Mouse (Mus musculus) midbrain, embryonic 15.5 days (tissue): Measurements from ENCODE around the gene Ahnak. TPM values are rescaled to one million over a fixed set of nuclear protein-coding genes. Genes with fewer than 3 reads are reported as not detected.

Experiments
- ATAC-seq: fragments of 200-750 bp; cut with Nextera tagmentation; replicated peaks from 2 replicates; pipeline ENCODE4 v1.8.0; 2017; ENCODE audit warnings: moderate TSS enrichment
- H3K27ac ChIP-seq: fragments of 300-500 bp; sonication (generic); 2 replicates; pipeline ENCODE4 v1.5.1; 2015; ENCODE audit warnings: mild to moderate bottlenecking, inconsistent platforms
- H3K27me3 ChIP-seq: fragments of 300-500 bp; sonication (generic); replicated peaks from 2 replicates; pipeline ENCODE4 v1.6.1; 2015; ENCODE audit warnings: inconsistent platforms
- H3K36me3 ChIP-seq: fragments of 300-500 bp; sonication (generic); replicated peaks from 2 replicates; pipeline ENCODE4 v1.6.1; 2015; ENCODE audit warnings: inconsistent platforms
- H3K4me1 ChIP-seq: fragments of 300-500 bp; sonication (generic); 2 replicates; pipeline ENCODE4 v1.6.1; 2015; ENCODE audit warnings: inconsistent platforms
- H3K4me2 ChIP-seq: fragments of 300-500 bp; sonication (generic); 2 replicates; pipeline ENCODE4 v1.6.1; 2015; ENCODE audit warnings: inconsistent platforms, mild to moderate bottlenecking, moderate library complexity
- H3K4me3 ChIP-seq: fragments of 300-500 bp; sonication (generic); 2 replicates; pipeline ENCODE4 v1.5.1; 2015; ENCODE audit warnings: mild to moderate bottlenecking, inconsistent platforms
- H3K9ac ChIP-seq: fragments of 300-500 bp; sonication (generic); 2 replicates; pipeline ENCODE4 v1.6.1; 2015; ENCODE audit warnings: mild to moderate bottlenecking, inconsistent platforms
- H3K9me3 ChIP-seq: fragments of 300-500 bp; sonication (generic); 2 replicates; pipeline ENCODE4 v1.6.1; 2016; ENCODE audit warnings: inconsistent platforms
- WGBS: fragments of 180-500 bp; shearing (Covaris S2); methylation state at CpG from one replicate; pipeline ENCODE4 v1.1.7; 2015; ENCODE audit warnings: mixed read lengths; 5-methylcytosine and 5-hydroxymethylcytosine counted together
- polyA plus RNA-seq: library from polyadenylated mRNA; unstranded; fragments of >200 nt; fragmentation: Nextera tagmentation; extraction: Ambion mirVana; gene quantifications from 2 replicates; pipeline ENCODE4 v1.2.1, GENCODE M21; 2015

Gene Ahnak
- polyA plus RNA-seq, 1 experiment from 2014 or later, result 4.9 TPM

- Histone ChIP-seq H3K9me3 (no peaks in the 10 kb centered on the region), H3K27ac (no peak overlapping the region), H3K27me3 (no peaks in the 10 kb centered on the region), H3K4me3 (no peak overlapping the region), H3K4me2 (no peak overlapping the region), H3K9ac (no peak overlapping the region), H3K4me1 (no peaks in the 10 kb centered on the region), H3K36me3 (no peaks in the 10 kb centered on the region)
- WGBS, result 74% methylated on average over 6 of the region's 6 CpGs
- ATAC-seq, result no peak
Observed at GRCm38 (mm10) chr19:9052803-9053431, 63.8 kb downstream of the Ahnak start.

- no peak overlapping the region for H3K4me3 ChIP-seq
- no peak overlapping the region for H3K9ac ChIP-seq
- H3K4me1 ChIP-seq, result no peaks in the 10 kb centered on the region
- no peak overlapping the region for H3K27ac ChIP-seq
- H3K36me3 ChIP-seq, result no peaks in the 10 kb centered on the region
- H3K9me3 ChIP-seq, result no peaks in the 10 kb centered on the region
- WGBS, result 29% methylated on average over 2 of the region's 2 CpGs
- H3K4me2 ChIP-seq, result no peak overlapping the region
- no peaks in the 10 kb centered on the region for H3K27me3 ChIP-seq
- no peak for ATAC-seq
Observed at GRCm38 (mm10) chr19:9055153-9055552, 66.1 kb downstream of the Ahnak start.

GRCm38 (mm10) chr19:9055703-9056355 lies 66.7 kb downstream of the Ahnak start:
- Histone ChIP-seq H3K4me1 (no peaks in the 10 kb centered on the region), H3K9me3 (no peaks in the 10 kb centered on the region), H3K27me3 (no peaks in the 10 kb centered on the region), H3K36me3 (no peaks in the 10 kb centered on the region), H3K27ac (no peak overlapping the region), H3K4me3 (no peak overlapping the region), H3K9ac (no peak overlapping the region), H3K4me2 (no peak overlapping the region)
- ATAC-seq, result no peak
- WGBS, result 87% methylated on average over 4 of the region's 4 CpGs

- no peaks in the 10 kb centered on the region for H3K27me3 ChIP-seq
- no peak overlapping the region for H3K9ac ChIP-seq
- no peak overlapping the region for H3K4me3 ChIP-seq
- no peaks in the 10 kb centered on the region for H3K4me1 ChIP-seq
- ATAC-seq, result no peak
- H3K27ac ChIP-seq, result no peak overlapping the region
- H3K9me3 ChIP-seq, result no peaks in the 10 kb centered on the region
- H3K36me3 ChIP-seq, result no peaks in the 10 kb centered on the region
- no peak overlapping the region for H3K4me2 ChIP-seq
Observed at GRCm38 (mm10) chr19:9057679-9058078, 68.6 kb downstream of the Ahnak start.

GRCm38 (mm10) chr19:9058331-9058884 lies 69.3 kb downstream of the Ahnak start:
- no peak for ATAC-seq
- H3K4me3 ChIP-seq, result no peak overlapping the region
- H3K9me3 ChIP-seq, result no peaks in the 10 kb centered on the region
- no peaks in the 10 kb centered on the region for H3K27me3 ChIP-seq
- no peaks in the 10 kb centered on the region for H3K36me3 ChIP-seq
- WGBS, result 74% methylated on average over 1 of the region's 1 CpGs
- H3K9ac ChIP-seq, result no peak overlapping the region
- no peak overlapping the region for H3K4me2 ChIP-seq
- H3K27ac ChIP-seq, result no peak overlapping the region
- no peaks in the 10 kb centered on the region for H3K4me1 ChIP-seq

GRCm38 (mm10) chr19:9058944-9059343 lies 69.9 kb downstream of the Ahnak start:
- Histone ChIP-seq H3K4me2 (no peak overlapping the region), H3K4me3 (no peak overlapping the region), H3K9ac (no peak overlapping the region), H3K36me3 (no peaks in the 10 kb centered on the region), H3K27ac (no peak overlapping the region), H3K27me3 (no peaks in the 10 kb centered on the region), H3K4me1 (no peaks in the 10 kb centered on the region), H3K9me3 (no peaks in the 10 kb centered on the region)
- ATAC-seq, result no peak
- WGBS, result 82% methylated on average over 4 of the region's 4 CpGs

- Histone ChIP-seq H3K9ac (no peak overlapping the region), H3K4me1 (no peaks in the 10 kb centered on the region), H3K4me2 (no peak overlapping the region), H3K4me3 (no peak overlapping the region), H3K27me3 (no peaks in the 10 kb centered on the region), H3K36me3 (no peaks in the 10 kb centered on the region), H3K27ac (no peak overlapping the region), H3K9me3 (no peaks in the 10 kb centered on the region)
- 83% methylated on average over 7 of the region's 7 CpGs for WGBS
- ATAC-seq, result no peak
Observed at GRCm38 (mm10) chr19:9059391-9059790, 70.3 kb downstream of the Ahnak start.

GRCm38 (mm10) chr19:9060103-9060502 lies 71.0 kb downstream of the Ahnak start:
- no peaks in the 10 kb centered on the region for H3K9me3 ChIP-seq
- WGBS, result 68% methylated on average over 4 of the region's 4 CpGs
- no peaks in the 10 kb centered on the region for H3K27me3 ChIP-seq

GRCm38 (mm10) chr19:9061221-9061893 lies 72.3 kb downstream of the Ahnak start:
- H3K4me1 ChIP-seq, result peaks cover 10% of the 10 kb centered on the region
- no peaks in the 10 kb centered on the region for H3K27me3 ChIP-seq
- H3K27ac ChIP-seq, result no peak overlapping the region
- H3K9me3 ChIP-seq, result no peaks in the 10 kb centered on the region
- ATAC-seq, result no peak
- H3K9ac ChIP-seq, result no peak overlapping the region
- WGBS, result 88% methylated on average over 8 of the region's 8 CpGs
- H3K4me3 ChIP-seq, result no peak overlapping the region
- no peaks in the 10 kb centered on the region for H3K36me3 ChIP-seq
- H3K4me2 ChIP-seq, result no peak overlapping the region

More at GRCm38 (mm10) chr19:9060103-9060502, 71.0 kb downstream of the Ahnak start:
- no peaks in the 10 kb centered on the region for H3K36me3 ChIP-seq
- H3K9ac ChIP-seq, result no peak overlapping the region
- ATAC-seq, result no peak
- no peaks in the 10 kb centered on the region for H3K4me1 ChIP-seq
- H3K27ac ChIP-seq, result no peak overlapping the region
- H3K4me2 ChIP-seq, result no peak overlapping the region
- no peak overlapping the region for H3K4me3 ChIP-seq

- WGBS, result 94% methylated on average over 2 of the region's 2 CpGs
- peaks cover 13% of the 10 kb centered on the region for H3K4me1 ChIP-seq
- no peak overlapping the region for H3K4me3 ChIP-seq
- no peaks in the 10 kb centered on the region for H3K9me3 ChIP-seq
- H3K27ac ChIP-seq, result no peak overlapping the region
- H3K27me3 ChIP-seq, result no peaks in the 10 kb centered on the region
- H3K4me2 ChIP-seq, result no peak overlapping the region
- no peaks in the 10 kb centered on the region for H3K36me3 ChIP-seq
- no peak for ATAC-seq
- no peak overlapping the region for H3K9ac ChIP-seq
Observed at GRCm38 (mm10) chr19:9062822-9063221, 73.7 kb downstream of the Ahnak start.

GRCm38 (mm10) chr19:9063831-9064230 lies 74.7 kb downstream of the Ahnak start:
- Histone ChIP-seq H3K9me3 (no peaks in the 10 kb centered on the region), H3K36me3 (no peaks in the 10 kb centered on the region), H3K4me2 (no peak overlapping the region), H3K4me3 (no peak overlapping the region), H3K4me1 (peaks cover 13% of the 10 kb centered on the region), H3K27ac (no peak overlapping the region), H3K27me3 (no peaks in the 10 kb centered on the region), H3K9ac (no peak overlapping the region)
- 92% methylated on average over 3 of the region's 3 CpGs for WGBS
- no peak for ATAC-seq

GRCm38 (mm10) chr19:9065621-9066561 lies 76.8 kb downstream of the Ahnak start:
- Histone ChIP-seq H3K4me1 (peaks cover 15% of the 10 kb centered on the region), H3K4me3 (no peak overlapping the region), H3K4me2 (no peak overlapping the region), H3K9ac (no peak overlapping the region), H3K27me3 (no peaks in the 10 kb centered on the region), H3K27ac (peak overlapping the region; percentile 67), H3K9me3 (no peaks in the 10 kb centered on the region), H3K36me3 (no peaks in the 10 kb centered on the region)
- 64% methylated on average over 9 of the region's 9 CpGs for WGBS
- peak; percentile 93 for ATAC-seq
